Mouse (Mus musculus): ENCODE data around the gene Anks3.

- no peak for TF ChIP-seq CTCF (IDR thresholded peaks at IDR 0.05; ENCODE audit: borderline replicate concordance, extremely low read depth, insufficient read depth, insufficient read length)
- no peak for TF ChIP-seq POLR2A (IDR thresholded peaks at IDR 0.05; ENCODE audit: borderline replicate concordance, extremely low read depth, insufficient read depth, insufficient read length, poor library complexity, severe bottlenecking)
Measured at GRCm38 (mm10) chr16:4946155-4946554, 17.9 kb downstream of the Anks3 start.
